Mouse (Mus musculus): ENCODE data around the gene Cnot1. TPM values are rescaled to one million over a fixed set of nuclear protein-coding genes. Genes with fewer than 3 reads are reported as not detected.

The Cnot1 gene
- polyA plus RNA-seq, 1 experiment from 2014 or later, result 113 TPM

GRCm38 (mm10) chr8:95677591-95678023, 129.7 kb downstream of the Cnot1 start:
- ATAC-seq (ENCODE audit: insufficient number of reproducible peaks, insufficient read depth, low FRiP score, low read depth), result 0 out of 2 replicates have a peak, but pooled peaks have one; percentile 20
- WGBS, result 3% methylated on average over 23 of the region's 48 CpGs
- H3K9me3 ChIP-seq (ENCODE audit: control insufficient read depth, low read depth, low read length), result no peaks in the 10 kb centered on the region
- peak overlapping the region; percentile 99 for H3K4me2 ChIP-seq (replicated peaks; ENCODE audit: low read depth, low read length)
- no peaks in the 10 kb centered on the region for H3K36me3 ChIP-seq (ENCODE audit: control insufficient read depth, insufficient read depth, low read length)
- peak overlapping the region; percentile 54 for H3K4me3 ChIP-seq (ENCODE audit: low read depth, low read length)
- H3K9ac ChIP-seq (replicated peaks; ENCODE audit: low read depth, low read length), result peak overlapping the region; percentile 28; the same call in 1 of the 2 replicates
- H3K27me3 ChIP-seq (ENCODE audit: control insufficient read depth, insufficient read depth, low read length), result peaks cover 25% of the 10 kb centered on the region
- H3K27ac ChIP-seq (ENCODE audit: low read length), result no peak overlapping the region
- 0 out of 2 replicates have a peak, but pooled peaks cover 9% of the 10 kb centered on the region for H3K4me1 ChIP-seq (ENCODE audit: control insufficient read depth, insufficient read depth, low read length)

DNA sequence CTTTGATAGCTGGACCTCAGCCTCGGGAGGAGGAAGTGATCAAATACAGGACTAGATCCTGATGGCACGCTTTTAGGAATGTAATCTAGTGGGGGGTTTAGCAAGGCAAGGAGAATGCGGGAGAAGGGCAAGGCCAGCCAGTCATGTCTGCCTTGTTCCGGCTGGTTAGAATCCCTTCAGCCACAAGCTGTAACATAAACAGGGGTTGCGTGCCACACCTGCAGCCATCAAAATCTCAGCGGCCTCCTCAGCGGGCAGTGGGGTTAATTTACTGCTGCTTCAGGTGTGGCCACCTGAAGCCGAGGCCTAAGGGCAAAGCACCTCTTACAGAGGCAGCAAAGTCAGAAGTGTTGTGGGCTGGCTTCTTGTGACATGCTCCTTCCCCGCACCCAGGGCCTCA, 130.6 kb downstream of the Cnot1 start, which contains the start of gene Ndrg4:
Gene Ndrg4, plus strand, starts transcription at position 350 of the 400 bp plus-strand sequence.
- ATAC-seq (ENCODE audit: insufficient number of reproducible peaks, insufficient read depth, low FRiP score, low read depth), result no peak
- Histone ChIP-seq H3K4me2 (replicated peaks; ENCODE audit: low read depth, low read length) (peak within 1 kb of the TSS; percentile 99), H3K4me3 (ENCODE audit: low read depth, low read length) (peak within 1 kb of the TSS; percentile 54), H3K9ac (replicated peaks; ENCODE audit: low read depth, low read length) (peak within 1 kb of the TSS; percentile 28; the same call in 1 of the 2 replicates), H3K9me3 (ENCODE audit: control insufficient read depth, low read depth, low read length) (no peaks in the 10 kb centered on the region), H3K36me3 (ENCODE audit: control insufficient read depth, insufficient read depth, low read length) (no peaks in the 10 kb centered on the region), H3K27me3 (ENCODE audit: control insufficient read depth, insufficient read depth, low read length) (peaks cover 25% of the 10 kb centered on the region), H3K27ac (ENCODE audit: low read length) (no peak within 1 kb of the TSS), H3K4me1 (ENCODE audit: control insufficient read depth, insufficient read depth, low read length) (0 out of 2 replicates have a peak, but pooled peaks cover 9% of the 10 kb centered on the region)
- WGBS, result 38% methylated on average over 9 of the region's 9 CpGs

DNA sequence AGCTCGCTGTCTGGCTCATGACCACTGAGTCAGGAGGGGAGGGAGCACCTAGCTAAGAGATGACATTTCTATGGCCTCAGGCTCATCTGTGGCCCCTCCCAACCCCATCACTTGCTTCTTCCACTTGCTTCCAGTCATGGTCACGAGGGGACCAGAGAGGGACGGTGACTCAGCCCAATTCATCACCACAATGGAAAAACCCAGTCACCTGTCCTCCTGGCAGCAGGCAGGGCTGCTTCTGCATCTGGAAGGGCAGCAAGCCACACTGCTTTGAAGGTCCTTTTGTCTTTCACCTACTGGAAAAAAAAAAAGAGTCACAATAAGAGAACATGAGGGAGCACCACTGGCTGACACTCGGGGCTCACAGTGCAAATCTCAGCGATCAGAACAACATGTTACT, 134.5 kb downstream of the Cnot1 start:
- Histone ChIP-seq H3K27me3 (ENCODE audit: control insufficient read depth, insufficient read depth, low read length) (peaks cover 15% of the 10 kb centered on the region), H3K4me1 (ENCODE audit: control insufficient read depth, insufficient read depth, low read length) (0 out of 2 replicates have a peak, but pooled peaks cover 6% of the 10 kb centered on the region), H3K4me3 (ENCODE audit: low read depth, low read length) (no peak overlapping the region), H3K9me3 (ENCODE audit: control insufficient read depth, low read depth, low read length) (no peaks in the 10 kb centered on the region), H3K9ac (replicated peaks; ENCODE audit: low read depth, low read length) (no peak overlapping the region), H3K4me2 (replicated peaks; ENCODE audit: low read depth, low read length) (no peak overlapping the region), H3K36me3 (ENCODE audit: control insufficient read depth, insufficient read depth, low read length) (no peaks in the 10 kb centered on the region), H3K27ac (ENCODE audit: low read length) (no peak overlapping the region)
- ATAC-seq (ENCODE audit: insufficient number of reproducible peaks, insufficient read depth, low FRiP score, low read depth), result no peak
- WGBS, result 70% methylated on average over 5 of the region's 5 CpGs

DNA sequence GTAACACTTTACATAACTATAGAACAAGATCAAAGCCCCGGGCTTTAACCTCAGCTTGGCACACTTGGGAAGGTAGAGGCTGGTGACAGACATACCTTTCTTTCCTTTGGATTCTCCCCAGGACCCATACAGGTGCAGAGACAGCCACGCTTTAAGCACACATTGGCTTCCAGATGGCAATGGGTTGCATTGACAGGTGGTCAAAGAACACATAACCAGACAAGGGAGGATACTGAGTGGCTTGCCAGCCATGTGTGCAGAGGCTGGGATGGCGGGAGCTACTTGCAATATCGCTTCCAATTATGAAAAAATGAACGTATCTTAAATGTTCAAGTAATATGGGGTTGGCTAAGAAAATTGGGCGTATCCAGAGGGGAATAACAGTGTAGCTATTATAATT, 135.4 kb downstream of the Cnot1 start:
- H3K4me2 ChIP-seq (replicated peaks; ENCODE audit: low read depth, low read length), result no peak overlapping the region
- no peak for ATAC-seq (ENCODE audit: insufficient number of reproducible peaks, insufficient read depth, low FRiP score, low read depth)
- H3K9ac ChIP-seq (replicated peaks; ENCODE audit: low read depth, low read length), result no peak overlapping the region
- no peak overlapping the region for H3K4me3 ChIP-seq (ENCODE audit: low read depth, low read length)
- H3K9me3 ChIP-seq (ENCODE audit: control insufficient read depth, low read depth, low read length), result no peaks in the 10 kb centered on the region
- H3K27ac ChIP-seq (ENCODE audit: low read length), result no peak overlapping the region
- no peaks in the 10 kb centered on the region for H3K36me3 ChIP-seq (ENCODE audit: control insufficient read depth, insufficient read depth, low read length)
- 86% methylated on average over 6 of the region's 6 CpGs for WGBS
- H3K27me3 ChIP-seq (ENCODE audit: control insufficient read depth, insufficient read depth, low read length), result peaks cover 7% of the 10 kb centered on the region; the same call in 1 of the 2 replicates
- no peaks in the 10 kb centered on the region for H3K4me1 ChIP-seq (ENCODE audit: control insufficient read depth, insufficient read depth, low read length)

DNA sequence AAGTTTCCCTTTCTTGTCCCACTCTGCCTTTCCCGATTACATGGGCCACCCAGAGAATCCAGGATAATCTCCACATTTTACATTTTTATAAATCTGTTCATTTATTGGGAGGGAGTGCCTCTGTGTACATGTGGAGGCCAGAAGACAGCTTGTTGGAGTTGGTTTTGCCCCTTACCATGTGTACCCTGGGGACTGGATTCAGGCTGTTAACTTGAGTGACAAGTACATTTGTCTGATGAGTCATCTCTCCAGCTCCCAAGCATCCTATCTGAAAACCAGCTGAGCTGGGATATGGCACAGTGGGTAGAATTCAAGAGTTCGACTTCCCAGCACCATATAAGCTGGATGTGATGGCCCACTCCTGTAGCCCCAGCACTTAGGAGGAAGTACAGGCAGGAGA, 137.3 kb downstream of the Cnot1 start:
- Histone ChIP-seq H3K36me3 (ENCODE audit: control insufficient read depth, insufficient read depth, low read length) (no peaks in the 10 kb centered on the region), H3K9me3 (ENCODE audit: control insufficient read depth, low read depth, low read length) (no peaks in the 10 kb centered on the region), H3K4me2 (replicated peaks; ENCODE audit: low read depth, low read length) (no peak overlapping the region), H3K27me3 (ENCODE audit: control insufficient read depth, insufficient read depth, low read length) (no peaks in the 10 kb centered on the region), H3K9ac (replicated peaks; ENCODE audit: low read depth, low read length) (no peak overlapping the region), H3K27ac (ENCODE audit: low read length) (no peak overlapping the region), H3K4me3 (ENCODE audit: low read depth, low read length) (no peak overlapping the region), H3K4me1 (ENCODE audit: control insufficient read depth, insufficient read depth, low read length) (no peaks in the 10 kb centered on the region)
- WGBS, result 84% methylated on average over 2 of the region's 2 CpGs
- ATAC-seq (ENCODE audit: insufficient number of reproducible peaks, insufficient read depth, low FRiP score, low read depth), result no peak

Small RNAs within 50 kb of the gene (microRNA-seq; reads per million reads assigned to microRNA genes)
- 1.0 reads per million for gene Mir7073

Other genes with a start within 250 kb of the Cnot1 start
- not detected in 2 replicates for gene Prss54, start 231.1 kb downstream of the Cnot1 start, polyA plus RNA-seq (2014; fragmentation: Nextera tagmentation; extraction: Ambion mirVana)
- gene Gins3, start 174.0 kb downstream of the Cnot1 start, polyA plus RNA-seq (2014; fragmentation: Nextera tagmentation; extraction: Ambion mirVana), result 21.4 and 25.0 TPM in 2 replicates
- 21.0 and 22.3 TPM in 2 replicates for gene Ndrg4, start 130.5 kb downstream of the Cnot1 start, polyA plus RNA-seq (2014; fragmentation: Nextera tagmentation; extraction: Ambion mirVana)
- gene Setd6, start 91.6 kb downstream of the Cnot1 start, polyA plus RNA-seq (2014; fragmentation: Nextera tagmentation; extraction: Ambion mirVana), result 17.4 and 18.8 TPM in 2 replicates
- 360 and 371 TPM in 2 replicates for gene Sap18b, start 17.9 kb upstream of the Cnot1 start, polyA plus RNA-seq (2014; fragmentation: Nextera tagmentation; extraction: Ambion mirVana)
- 15.0 and 16.3 TPM in 2 replicates for gene Slc38a7, start 46.1 kb upstream of the Cnot1 start, polyA plus RNA-seq (2014; fragmentation: Nextera tagmentation; extraction: Ambion mirVana)
- 67.7 and 73.0 TPM in 2 replicates for gene Got2, start 81.1 kb upstream of the Cnot1 start, polyA plus RNA-seq (2014; fragmentation: Nextera tagmentation; extraction: Ambion mirVana)

Measured in stomach, embryonic 14.5 days (tissue).